ENCODE assay signal across 13 mouse cellular contexts in the genomic region with DNA sequence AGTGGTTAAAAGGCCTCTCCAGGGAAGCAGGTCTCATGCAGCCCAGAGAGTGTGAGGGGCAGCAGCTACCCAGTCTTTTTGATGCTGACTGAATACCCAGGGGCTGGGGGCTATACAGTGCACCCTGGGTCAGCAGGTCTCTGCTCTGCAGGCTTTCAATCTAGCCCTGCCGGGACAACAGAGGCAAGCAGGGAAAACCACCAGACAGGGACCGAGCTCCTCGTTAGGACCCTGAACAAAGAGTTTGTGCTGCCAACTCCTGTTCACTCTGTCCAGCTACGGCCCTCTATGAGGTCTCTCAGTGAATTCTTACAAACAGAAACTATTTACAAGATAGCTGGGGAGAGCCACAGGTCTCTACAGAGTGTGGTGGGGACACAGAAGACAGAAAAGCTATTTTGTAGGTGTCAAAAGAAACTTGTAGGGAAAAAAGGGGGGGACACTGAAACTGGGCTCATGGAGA.
A peak's percentile ranks its signal among the peaks of the same experiment; 100 is the strongest.
DNase-seq lines count a peak whose midpoint lies in the region; ATAC-seq and TF ChIP-seq lines count a peak whose summit lies in the region.
"Had no signal": no experiment of that assay in that cellular context is flagged by ENCODE, and none has a peak within 500 bp of the region (broad histone marks: within the 10 kb centered on the region; RNA-seq: fewer than 3 reads in every experiment).

No protein-coding gene starts in this region.

- TF ChIP-seq CTCF in hindbrain, postnatal 0 days (IDR thresholded peaks at IDR 0.05; ENCODE audit: low read depth), result no peak

- H3K9me3 ChIP-seq in heart, embryonic 15.5 days (replicated peaks), result no peaks in the 10 kb centered on the region
- no peaks in the 10 kb centered on the region for H3K9me3 ChIP-seq in forebrain, embryonic 14.5 days (replicated peaks; ENCODE audit: control insufficient read depth, low read length)
- H3K9me3 ChIP-seq in hindbrain, postnatal 0 days (ENCODE audit: low read length), result no peaks in the 10 kb centered on the region
- no peaks in the 10 kb centered on the region for H3K9me3 ChIP-seq in neural tube, embryonic 13.5 days
- no peaks in the 10 kb centered on the region for H3K9me3 ChIP-seq in intestine, embryonic 15.5 days
- H3K9me3 ChIP-seq: limb, embryonic 13.5 days had no signal

- ATAC-seq in heart, embryonic 15.5 days (replicated peaks; ENCODE audit: insufficient number of reproducible peaks, insufficient read depth, low FRiP score, low read depth), result no peak
- ATAC-seq in forebrain, embryonic 14.5 days, result peak; percentile 14; the same call in 1 of the 2 replicates
- peak; percentile 27; the same call in 1 of the 2 replicates for ATAC-seq in hindbrain, postnatal 0 days
- peak; percentile 30; the same call in 1 of the 2 replicates for ATAC-seq in neural tube, embryonic 13.5 days (ENCODE audit: low read depth)
- ATAC-seq in intestine, embryonic 15.5 days, result no peak
- ATAC-seq: activated CD4-positive, CD25-positive, alpha-beta regulatory T cell, adult 4 months had no signal

- H3K4me3 ChIP-seq in heart, embryonic 15.5 days, result no peak overlapping the region
- no peak overlapping the region for H3K4me3 ChIP-seq in forebrain, embryonic 14.5 days (ENCODE audit: low read depth, low read length)
- H3K4me3 ChIP-seq in hindbrain, postnatal 0 days (ENCODE audit: low read length), result no peak overlapping the region
- H3K4me3 ChIP-seq in neural tube, embryonic 13.5 days, result no peak overlapping the region
- H3K4me3 ChIP-seq in intestine, embryonic 15.5 days (replicated peaks), result no peak overlapping the region
- H3K4me3 ChIP-seq: erythroblast, embryonic 14.5 days; limb, embryonic 13.5 days had no signal

- peaks cover 67% of the 10 kb centered on the region for H3K4me1 ChIP-seq in heart, embryonic 15.5 days (replicated peaks)
- H3K4me1 ChIP-seq in forebrain, embryonic 14.5 days (ENCODE audit: control insufficient read depth, insufficient read depth, low read length), result peaks cover 19% of the 10 kb centered on the region
- H3K4me1 ChIP-seq in hindbrain, postnatal 0 days (ENCODE audit: insufficient read depth, low read length), result peaks cover 4% of the 10 kb centered on the region; the same call in 1 of the 2 replicates
- H3K4me1 ChIP-seq in neural tube, embryonic 13.5 days (replicated peaks), result peaks cover 52% of the 10 kb centered on the region
- H3K4me1 ChIP-seq in intestine, embryonic 15.5 days (replicated peaks), result peaks cover 25% of the 10 kb centered on the region

- DNase-seq in heart, postnatal 4 days, result no peak
- DNase-seq in forebrain, embryonic 14.5 days (ENCODE audit: low spot score), result no peak
- DNase-seq in hindbrain, postnatal 0 days (ENCODE audit: low spot score), result no peak
- DNase-seq in urinary bladder, postnatal 25 days (ENCODE audit: low spot score), result no peak
- DNase-seq: cerebellum, adult 11-12 months; thymus, postnatal 14 days had no signal

- H3K27ac ChIP-seq in heart, embryonic 15.5 days, result peak overlapping the region; percentile 56
- 0 out of 2 replicates have a peak overlapping the region, but pooled peaks have one; percentile 17 for H3K27ac ChIP-seq in forebrain, embryonic 14.5 days (ENCODE audit: low read depth, low read length)
- H3K27ac ChIP-seq in hindbrain, postnatal 0 days, result no peak overlapping the region
- H3K27ac ChIP-seq in neural tube, embryonic 13.5 days (replicated peaks), result peak overlapping the region; percentile 68
- no peak overlapping the region for H3K27ac ChIP-seq in intestine, embryonic 15.5 days
- H3K27ac ChIP-seq: limb, embryonic 13.5 days had no signal

- H3K4me2 ChIP-seq in heart, embryonic 15.5 days, result no peak overlapping the region
- no peak overlapping the region for H3K4me2 ChIP-seq in forebrain, embryonic 14.5 days (ENCODE audit: low read length)
- H3K4me2 ChIP-seq in hindbrain, postnatal 0 days (ENCODE audit: low read depth, low read length), result no peak overlapping the region
- H3K4me2 ChIP-seq in neural tube, embryonic 13.5 days, result no peak overlapping the region
- H3K4me2 ChIP-seq in intestine, embryonic 15.5 days (replicated peaks), result no peak overlapping the region
- H3K4me2 ChIP-seq: limb, embryonic 13.5 days; lung, embryonic 14.5 days had no signal

- no peaks in the 10 kb centered on the region for H3K27me3 ChIP-seq in heart, embryonic 15.5 days
- H3K27me3 ChIP-seq in forebrain, embryonic 14.5 days (replicated peaks; ENCODE audit: control insufficient read depth, insufficient read depth, low read length), result no peaks in the 10 kb centered on the region
- no peaks in the 10 kb centered on the region for H3K27me3 ChIP-seq in hindbrain, postnatal 0 days (ENCODE audit: insufficient read depth, low read length)
- no peaks in the 10 kb centered on the region for H3K27me3 ChIP-seq in neural tube, embryonic 13.5 days
- H3K27me3 ChIP-seq in intestine, embryonic 15.5 days (replicated peaks), result no peaks in the 10 kb centered on the region
- H3K27me3 ChIP-seq: limb, embryonic 13.5 days had no signal

- H3K9ac ChIP-seq in heart, embryonic 15.5 days, result no peak overlapping the region
- H3K9ac ChIP-seq in forebrain, embryonic 14.5 days (ENCODE audit: low read length), result no peak overlapping the region
- H3K9ac ChIP-seq in hindbrain, postnatal 0 days (replicated peaks; ENCODE audit: low read length), result no peak overlapping the region
- peak overlapping the region; percentile 2 for H3K9ac ChIP-seq in neural tube, embryonic 13.5 days
- H3K9ac ChIP-seq in intestine, embryonic 15.5 days, result no peak overlapping the region
- H3K9ac ChIP-seq: limb, embryonic 13.5 days; lung, embryonic 14.5 days had no signal

- WGBS in heart, embryonic 15.5 days, result 41% methylated on average over 4 of the region's 4 CpGs
- WGBS in forebrain, embryonic 14.5 days, result 16% methylated on average over 4 of the region's 4 CpGs
- 31% methylated on average over 4 of the region's 4 CpGs for WGBS in hindbrain, postnatal 0 days
- WGBS in neural tube, embryonic 13.5 days, result 13% methylated on average over 4 of the region's 4 CpGs
- 50% methylated on average over 4 of the region's 4 CpGs for WGBS in intestine, embryonic 15.5 days

- H3K36me3 ChIP-seq in heart, embryonic 15.5 days, result no peaks in the 10 kb centered on the region
- no peaks in the 10 kb centered on the region for H3K36me3 ChIP-seq in forebrain, embryonic 14.5 days (ENCODE audit: control insufficient read depth, insufficient read depth, low read length)
- no peaks in the 10 kb centered on the region for H3K36me3 ChIP-seq in hindbrain, postnatal 0 days (ENCODE audit: insufficient read depth, low read length)
- H3K36me3 ChIP-seq in neural tube, embryonic 13.5 days, result no peaks in the 10 kb centered on the region
- H3K36me3 ChIP-seq in intestine, embryonic 15.5 days, result no peaks in the 10 kb centered on the region
- H3K36me3 ChIP-seq: limb, embryonic 13.5 days had no signal

Comparison
In these comparisons a context has a peak if more than half of its experiments do, and no peak if none do; other contexts are left out.
1. ATAC-seq: peak in forebrain, embryonic 14.5 days (single experiment), hindbrain, postnatal 0 days (single experiment) and neural tube, embryonic 13.5 days (single experiment); none in heart, embryonic 15.5 days (single experiment) and intestine, embryonic 15.5 days (single experiment).
2. H3K27ac ChIP-seq: peak in heart, embryonic 15.5 days (single experiment), forebrain, embryonic 14.5 days (single experiment) and neural tube, embryonic 13.5 days (single experiment); none in hindbrain, postnatal 0 days (single experiment) and intestine, embryonic 15.5 days (single experiment).